Mouse (Mus musculus): Measurements from ENCODE around the gene Dnah7a.

DNA sequence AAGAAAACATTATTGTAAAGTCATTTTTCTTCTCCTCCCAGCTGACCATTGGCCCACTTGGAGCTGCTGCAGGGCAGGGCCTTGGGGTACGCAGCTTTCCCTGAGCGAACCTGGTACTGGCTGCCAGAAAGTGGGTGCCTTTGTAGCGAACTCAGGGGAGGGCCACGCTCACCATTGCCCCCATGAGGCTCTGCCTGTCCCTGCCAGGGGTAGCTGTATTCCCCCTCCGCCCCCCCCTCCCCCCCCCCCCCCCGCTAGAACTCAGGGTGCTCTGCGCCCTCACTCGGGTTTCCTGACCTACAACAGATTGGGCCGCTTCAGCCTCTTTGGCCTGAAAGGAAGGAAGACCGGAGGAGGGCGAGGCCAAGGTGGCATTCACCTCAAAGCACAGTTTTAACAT lies 42.0 kb upstream of the Dnah7a start:
- TF ChIP-seq CTCF (IDR thresholded peaks at IDR 0.05; ENCODE audit: control insufficient read depth, insufficient read depth, insufficient read length) = no peak
- TF ChIP-seq USF1 (IDR thresholded peaks at IDR 0.05; ENCODE audit: low read depth) = no peak
- no peak for TF ChIP-seq FOSL1 (IDR thresholded peaks at IDR 0.05; ENCODE audit: insufficient read depth, low read length, poor library complexity, severe bottlenecking)
- no peak for TF ChIP-seq MYOD1 (IDR thresholded peaks at IDR 0.05; ENCODE audit: control insufficient read depth, insufficient read length, low read depth)
- no peak for TF ChIP-seq CEBPB (IDR thresholded peaks at IDR 0.05; ENCODE audit: low read depth)
- TF ChIP-seq MYOG (IDR thresholded peaks at IDR 0.05; ENCODE audit: control insufficient read depth, extremely low read depth, insufficient read length) = no peak
- TF ChIP-seq MAX (IDR thresholded peaks at IDR 0.05) = no peak
